In the genomic region with DNA sequence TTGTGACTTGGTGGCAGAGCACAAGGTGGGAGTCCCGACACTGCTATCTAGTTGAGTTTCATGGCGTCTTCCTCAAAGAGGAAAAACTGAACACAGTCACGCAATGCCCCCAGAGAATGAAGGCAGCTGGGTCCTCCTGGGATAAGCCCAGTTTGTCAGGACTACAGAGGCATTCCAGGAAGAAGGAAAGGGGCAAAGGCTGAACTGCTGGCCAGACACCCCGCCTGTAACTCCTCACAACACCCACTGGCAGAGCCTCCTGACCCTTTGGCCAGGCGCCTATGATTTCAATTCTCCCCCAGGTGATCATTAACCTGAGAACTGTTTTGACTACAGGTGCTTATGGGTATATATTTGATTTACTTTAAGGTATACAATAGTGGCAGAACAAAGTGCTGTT, we compare ENCODE assay signal across 9 mouse cellular contexts. TPM values are rescaled to one million over a fixed set of nuclear protein-coding genes. Genes with fewer than 3 reads are reported as not detected.
DNase-seq lines count a peak whose midpoint lies in the region; ATAC-seq lines count a peak whose summit lies in the region.
"Had no signal": no experiment of that assay in that cellular context is flagged by ENCODE, and none has a peak within 500 bp of the region (broad histone marks: within the 10 kb centered on the region; RNA-seq: fewer than 3 reads in every experiment).

No protein-coding gene starts in this region.

- H3K4me1 ChIP-seq in forebrain, embryonic 16.5 days (replicated peaks; ENCODE audit: control insufficient read depth, insufficient read depth, low read length): peaks cover 50% of the 10 kb centered on the region
- peaks cover 51% of the 10 kb centered on the region for H3K4me1 ChIP-seq in forebrain, embryonic 13.5 days
- peaks cover 75% of the 10 kb centered on the region for H3K4me1 ChIP-seq in megakaryocyte, embryonic 14.5 days
- peaks cover 52% of the 10 kb centered on the region for H3K4me1 ChIP-seq in limb, embryonic 13.5 days
- H3K4me1 ChIP-seq in stomach, embryonic 15.5 days: peaks cover 55% of the 10 kb centered on the region

- H3K27me3 ChIP-seq in forebrain, embryonic 16.5 days (replicated peaks; ENCODE audit: control insufficient read depth, insufficient read depth, low read length): no peaks in the 10 kb centered on the region
- H3K27me3 ChIP-seq in forebrain, embryonic 13.5 days: peaks cover 15% of the 10 kb centered on the region
- no peaks in the 10 kb centered on the region for H3K27me3 ChIP-seq in megakaryocyte, embryonic 14.5 days (replicated peaks)
- peaks cover 12% of the 10 kb centered on the region; the same call in 1 of the 2 replicates for H3K27me3 ChIP-seq in limb, embryonic 13.5 days
- no peaks in the 10 kb centered on the region for H3K27me3 ChIP-seq in stomach, embryonic 15.5 days (replicated peaks)

- H3K9me3 ChIP-seq in forebrain, embryonic 16.5 days (ENCODE audit: control insufficient read depth, low read length): no peaks in the 10 kb centered on the region
- no peaks in the 10 kb centered on the region for H3K9me3 ChIP-seq in forebrain, embryonic 13.5 days (replicated peaks)
- H3K9me3 ChIP-seq in megakaryocyte, embryonic 14.5 days: no peaks in the 10 kb centered on the region
- H3K9me3 ChIP-seq in limb, embryonic 13.5 days: no peaks in the 10 kb centered on the region
- no peaks in the 10 kb centered on the region for H3K9me3 ChIP-seq in stomach, embryonic 15.5 days

- no peak overlapping the region for H3K9ac ChIP-seq in forebrain, embryonic 16.5 days (replicated peaks; ENCODE audit: low read depth, low read length)
- H3K9ac ChIP-seq in forebrain, embryonic 13.5 days: no peak overlapping the region
- H3K9ac ChIP-seq in limb, embryonic 13.5 days: no peak overlapping the region
- no peak overlapping the region for H3K9ac ChIP-seq in stomach, embryonic 15.5 days

- DNase-seq in urinary bladder, postnatal 10 days (ENCODE audit: low spot score): no peak
- no peak for DNase-seq in testis, postnatal 10 days (ENCODE audit: low spot score)
- DNase-seq: cerebellum, postnatal 36 days had no signal

- H3K4me3 ChIP-seq in forebrain, embryonic 16.5 days (replicated peaks; ENCODE audit: low read length): no peak overlapping the region
- H3K4me3 ChIP-seq in forebrain, embryonic 13.5 days: no peak overlapping the region
- H3K4me3 ChIP-seq in megakaryocyte, embryonic 14.5 days (replicated peaks): peak overlapping the region; percentile 7
- no peak overlapping the region for H3K4me3 ChIP-seq in limb, embryonic 13.5 days
- H3K4me3 ChIP-seq in stomach, embryonic 15.5 days (replicated peaks): peak overlapping the region; percentile 13

- ATAC-seq in forebrain, embryonic 16.5 days: no peak
- no peak for ATAC-seq in forebrain, embryonic 13.5 days
- no peak for ATAC-seq in megakaryocyte, adult 5-6 weeks (ENCODE audit: poor library complexity, severe bottlenecking)
- no peak for ATAC-seq in limb, embryonic 13.5 days (ENCODE audit: low FRiP score, low read depth)
- ATAC-seq in stomach, embryonic 15.5 days (ENCODE audit: insufficient read depth, low FRiP score, low read depth): no peak

- 83% methylated on average over 5 of the region's 5 CpGs for WGBS in forebrain, embryonic 16.5 days
- whole genome bisulfite sequencing in forebrain, embryonic 13.5 days: 73% methylated on average over 5 of the region's 5 CpGs
- 58% methylated on average over 5 of the region's 5 CpGs for WGBS in limb, embryonic 13.5 days
- WGBS in stomach, embryonic 15.5 days: 51% methylated on average over 5 of the region's 5 CpGs

- H3K27ac ChIP-seq in forebrain, embryonic 16.5 days (ENCODE audit: low read length): no peak overlapping the region
- H3K27ac ChIP-seq in forebrain, embryonic 13.5 days: no peak overlapping the region
- H3K27ac ChIP-seq in limb, embryonic 13.5 days: no peak overlapping the region
- H3K27ac ChIP-seq in stomach, embryonic 15.5 days: peak overlapping the region; percentile 19; the same call in 1 of the 2 replicates

- no peaks in the 10 kb centered on the region for H3K36me3 ChIP-seq in forebrain, embryonic 16.5 days (ENCODE audit: control insufficient read depth, insufficient read depth)
- no peaks in the 10 kb centered on the region for H3K36me3 ChIP-seq in forebrain, embryonic 13.5 days (ENCODE audit: poor library complexity, severe bottlenecking)
- peaks cover 38% of the 10 kb centered on the region for H3K36me3 ChIP-seq in megakaryocyte, embryonic 14.5 days (replicated peaks; ENCODE audit: low read length)
- no peaks in the 10 kb centered on the region for H3K36me3 ChIP-seq in limb, embryonic 13.5 days
- no peaks in the 10 kb centered on the region for H3K36me3 ChIP-seq in stomach, embryonic 15.5 days

- peak overlapping the region; percentile 34 for H3K4me2 ChIP-seq in forebrain, embryonic 16.5 days (ENCODE audit: low read length)
- H3K4me2 ChIP-seq in forebrain, embryonic 13.5 days: no peak overlapping the region
- peak overlapping the region; percentile 30 for H3K4me2 ChIP-seq in limb, embryonic 13.5 days (replicated peaks)
- H3K4me2 ChIP-seq in stomach, embryonic 15.5 days: peak overlapping the region; percentile 42

RNA-seq across cellular contexts. Expression of gene Pik3r1, which starts 3.9 kb away (rescaled TPM):
- 36.4 and 42.7 TPM in 2 replicates for polyA plus RNA-seq in forebrain, embryonic 16.5 days (2015; fragmentation: Nextera tagmentation; extraction: Ambion mirVana)
- polyA plus RNA-seq in forebrain, embryonic 13.5 days (2015; fragmentation: Nextera tagmentation; extraction: Ambion mirVana): 20.9 and 23.9 TPM in 2 replicates
- polyA plus RNA-seq in megakaryocyte, embryonic 14.5 days (2012; ENCODE audit: insufficient read depth, low replicate concordance): 3.9 and 4.2 TPM in 2 replicates
- 67.7 and 93.8 TPM in 2 replicates for total RNA-seq in megakaryocyte, adult 5-6 weeks (2015)
- total RNA-seq in megakaryocyte, adult 5-6 weeks (2017): 56.5 and 69.6 TPM in 2 replicates
- 44.4 TPM in 2 replicates for polyA plus RNA-seq in limb, embryonic 13.5 days (2015; fragmentation: Nextera tagmentation; extraction: Ambion mirVana)
- polyA plus RNA-seq in stomach, embryonic 15.5 days (2015; fragmentation: Nextera tagmentation; extraction: Ambion mirVana): 49.6 and 55.0 TPM in 2 replicates

Comparison
In these comparisons a context has a peak if more than half of its experiments do, and no peak if none do; other contexts are left out.
1. H3K4me3 ChIP-seq: peak in megakaryocyte, embryonic 14.5 days (single experiment) and stomach, embryonic 15.5 days (single experiment); none in forebrain, embryonic 16.5 days (single experiment), forebrain, embryonic 13.5 days (single experiment) and limb, embryonic 13.5 days (single experiment).